Mouse (Mus musculus): Measurements from ENCODE around the gene Prkce.

Gene Prkce

GRCm38 (mm10) chr17:86225488-86226186 is 58.1 kb downstream of the Prkce start:
- no peak for DNase-seq (ENCODE audit: low spot score in 2 of 2)

GRCm38 (mm10) chr17:86226198-86226597 is 58.6 kb downstream of the Prkce start:
- no peak for DNase-seq (ENCODE audit: low spot score in 2 of 2)

- DNase-seq (ENCODE audit: low spot score in 2 of 2), result no peak
Measured at GRCm38 (mm10) chr17:86226635-86227034, 59.0 kb downstream of the Prkce start.

- DNase-seq (ENCODE audit: low spot score in 2 of 2), result no peak
Measured at GRCm38 (mm10) chr17:86227389-86227788, 59.8 kb downstream of the Prkce start.

GRCm38 (mm10) chr17:86228850-86229249 is 61.3 kb downstream of the Prkce start:
- DNase-seq (ENCODE audit: low spot score in 2 of 2), result peak in 1 of 2 experiments; percentile 44

GRCm38 (mm10) chr17:86230141-86230633 is 62.6 kb downstream of the Prkce start:
- no peak for DNase-seq (ENCODE audit: low spot score in 2 of 2)

GRCm38 (mm10) chr17:86231741-86232179 is 64.2 kb downstream of the Prkce start:
- DNase-seq (ENCODE audit: low spot score in 2 of 2), result no peak

- DNase-seq (ENCODE audit: low spot score in 2 of 2), result no peak
Measured at GRCm38 (mm10) chr17:86232248-86232647, 64.7 kb downstream of the Prkce start.

- DNase-seq (ENCODE audit: low spot score in 2 of 2), result no peak
Measured at GRCm38 (mm10) chr17:86234587-86235150, 67.1 kb downstream of the Prkce start.

GRCm38 (mm10) chr17:86236026-86236712 is 68.6 kb downstream of the Prkce start:
- DNase-seq (ENCODE audit: low spot score in 2 of 2), result no peak

- no peak for DNase-seq (ENCODE audit: low spot score in 2 of 2)
Measured at GRCm38 (mm10) chr17:86236861-86237763, 69.5 kb downstream of the Prkce start.

GRCm38 (mm10) chr17:86242291-86242690 is 74.7 kb downstream of the Prkce start:
- no peak for DNase-seq (ENCODE audit: low spot score in 2 of 2)

GRCm38 (mm10) chr17:86243109-86243527 is 75.5 kb downstream of the Prkce start:
- no peak for DNase-seq (ENCODE audit: low spot score in 2 of 2)

GRCm38 (mm10) chr17:86244397-86244796 is 76.8 kb downstream of the Prkce start:
- DNase-seq (ENCODE audit: low spot score in 2 of 2), result no peak

- no peak for DNase-seq (ENCODE audit: low spot score in 2 of 2)
Measured at GRCm38 (mm10) chr17:86248832-86249231, 81.2 kb downstream of the Prkce start.

- peak; percentile 67 to 79 for DNase-seq (ENCODE audit: low spot score in 2 of 2)
Measured at GRCm38 (mm10) chr17:86249499-86250405, 82.2 kb downstream of the Prkce start.

- DNase-seq (ENCODE audit: low spot score in 2 of 2), result no peak
Measured at GRCm38 (mm10) chr17:86250406-86250905, 82.9 kb downstream of the Prkce start.

- DNase-seq (ENCODE audit: low spot score in 2 of 2), result no peak
Measured at GRCm38 (mm10) chr17:86253884-86254283, 86.3 kb downstream of the Prkce start.

GRCm38 (mm10) chr17:86254285-86254684 is 86.7 kb downstream of the Prkce start:
- peak in 1 of 2 experiments; percentile 48 for DNase-seq (ENCODE audit: low spot score in 2 of 2)

GRCm38 (mm10) chr17:86254978-86255377 is 87.4 kb downstream of the Prkce start:
- DNase-seq (ENCODE audit: low spot score in 2 of 2), result no peak
